Mouse (Mus musculus) layer of hippocampus, adult 11-12 months (tissue): ENCODE data around the gene Zfp974.
"Not testable (repeated sequence)": the region's sequence is repeated elsewhere in the genome, so short reads cannot be mapped to it uniquely, and the experiment has no call there.

ENCODE experiments used
- DNase-seq: peaks from one replicate; pipeline ENCODE4 v3.0.0; 2022; ENCODE audit warnings: low spot score

Gene Zfp974

GRCm38 (mm10) chr7:27928818-27929695, at the start of gene Zfp974:
Zfp974 (minus strand) TSS chr7:27929460.
- peak; percentile 46 for DNase-seq

GRCm38 (mm10) chr7:27949451-27949850, 20.2 kb upstream of the Zfp974 start:
- not testable (repeated sequence) for DNase-seq

- peak; percentile 12 for DNase-seq
Observed at GRCm38 (mm10) chr7:27941869-27942268, 12.6 kb upstream of the Zfp974 start.

GRCm38 (mm10) chr7:27933800-27934158, 4.5 kb upstream of the Zfp974 start:
- DNase-seq = not testable (repeated sequence)

- no peak for DNase-seq
Observed at GRCm38 (mm10) chr7:27933050-27933799, 4.0 kb upstream of the Zfp974 start.

GRCm38 (mm10) chr7:27927041-27927440, 2.2 kb downstream of the Zfp974 start:
- DNase-seq = not testable (repeated sequence)

- DNase-seq = not testable (repeated sequence)
Observed at GRCm38 (mm10) chr7:27910952-27911351, 18.3 kb downstream of the Zfp974 start.

- no peak for DNase-seq
Observed at GRCm38 (mm10) chr7:27905061-27905848, 24.0 kb downstream of the Zfp974 start.

GRCm38 (mm10) chr7:27900601-27901000, 28.7 kb downstream of the Zfp974 start:
- no peak for DNase-seq

- DNase-seq = no peak
Observed at GRCm38 (mm10) chr7:27881721-27882120, 47.5 kb downstream of the Zfp974 start.

GRCm38 (mm10) chr7:27862578-27862977, 66.7 kb downstream of the Zfp974 start:
- not testable (repeated sequence) for DNase-seq

GRCm38 (mm10) chr7:27860396-27861235, 68.6 kb downstream of the Zfp974 start:
- DNase-seq = peak; percentile 70

GRCm38 (mm10) chr7:27859301-27860251, 69.7 kb downstream of the Zfp974 start:
- no peak for DNase-seq
